Mouse (Mus musculus) E14TG2a.4 (cell line): Measurements from ENCODE around the gene Eefsec.

Experiments used
- CTCF ChIP-seq: conservative IDR thresholded peaks from 2 replicates; pipeline ENCODE4 v1.5.1; 2014; ENCODE audit warnings: low read length
- NANOG ChIP-seq: IDR thresholded peaks from 2 replicates; pipeline ENCODE4 v1.6.1; 2014; ENCODE audit warnings: borderline replicate concordance, low read length, mixed read lengths
- POU5F1 ChIP-seq: IDR thresholded peaks from 2 replicates; pipeline ENCODE4 v1.6.1; 2014; ENCODE audit warnings: low read length, borderline replicate concordance

DNA sequence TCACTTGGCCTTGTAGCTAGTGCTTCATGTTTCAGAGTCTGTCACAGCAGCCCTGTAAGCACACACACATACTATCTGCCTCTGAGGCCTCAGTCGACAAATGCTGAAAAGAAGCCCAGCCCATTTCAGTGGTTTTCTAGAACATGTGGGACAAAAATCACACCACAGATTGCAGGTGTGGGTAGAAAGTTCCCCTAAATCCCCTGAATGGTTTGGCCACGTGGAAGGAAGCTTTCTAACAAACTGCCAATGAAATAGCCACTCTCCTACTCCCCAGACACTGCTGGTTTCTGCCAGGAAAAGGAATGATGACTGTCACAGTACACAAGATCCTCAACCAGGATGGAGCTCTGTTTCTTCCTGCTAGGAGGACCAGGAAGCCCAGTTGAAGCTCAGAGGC is 33.7 kb downstream of the Eefsec start:
- TF ChIP-seq CTCF (no peak), NANOG (no peak), POU5F1 (no peak)
